Mouse (Mus musculus) kidney, postnatal 0 days (tissue): ENCODE measurements around the gene Tmem123. TPM values are rescaled to one million over a fixed set of nuclear protein-coding genes. Genes with fewer than 3 reads are reported as not detected.

Source experiments
- ATAC-seq: fragments of 200-750 bp; cut with Nextera tagmentation; replicated peaks from 2 replicates; pipeline ENCODE4 v1.8.0; 2017; ENCODE audit warnings: low read depth, moderate number of reproducible peaks, moderate TSS enrichment, moderate library complexity; ENCODE audit not compliant: low FRiP score
- DNase-seq: peaks from one replicate; pipeline ENCODE4 v3.0.0-alpha.2; 2016; ENCODE audit warnings: low spot score
- H3K27ac ChIP-seq: fragments of 300-500 bp; sonication (generic); 2 replicates; pipeline ENCODE4 v1.5.1; 2014; ENCODE audit warnings: mild to moderate bottlenecking
- H3K27me3 ChIP-seq: fragments of 300-500 bp; sonication (generic); 2 replicates; pipeline ENCODE4 v1.6.1; 2014; ENCODE audit warnings: low read length, mixed read lengths; ENCODE audit not compliant: insufficient read depth
- H3K36me3 ChIP-seq: fragments of 300-500 bp; sonication (generic); 2 replicates; pipeline ENCODE4 v1.6.1; 2014; ENCODE audit warnings: low read length, mixed read lengths; ENCODE audit not compliant: insufficient read depth
- H3K4me1 ChIP-seq: fragments of 300-500 bp; sonication (generic); replicated peaks from 2 replicates; pipeline ENCODE4 v1.6.1; 2014; ENCODE audit warnings: antibody characterized with exemption, low read length, mixed read lengths; ENCODE audit not compliant: insufficient read depth
- H3K4me2 ChIP-seq: fragments of 300-500 bp; sonication (generic); 2 replicates; pipeline ENCODE4 v1.6.1; 2014; ENCODE audit warnings: mild to moderate bottlenecking, low read length, moderate library complexity, mixed read lengths
- H3K4me3 ChIP-seq: fragments of 300-500 bp; sonication (generic); replicated peaks from 2 replicates; pipeline ENCODE4 v1.5.1; 2014; ENCODE audit warnings: low read depth, low read length
- H3K9ac ChIP-seq: fragments of 300-500 bp; sonication (generic); 2 replicates; pipeline ENCODE4 v1.6.1; 2014; ENCODE audit warnings: low read depth, low read length
- H3K9me3 ChIP-seq: fragments of 300-500 bp; sonication (generic); replicated peaks from 2 replicates; pipeline ENCODE4 v1.6.1; 2016; ENCODE audit warnings: low read length, inconsistent platforms, mixed read lengths
- CTCF ChIP-seq: IDR thresholded peaks from 2 replicates; pipeline ENCODE4 v1.5.1; 2016; ENCODE audit warnings: antibody characterized with exemption, low read depth, mild to moderate bottlenecking, moderate library complexity
- WGBS: fragments of 180-500 bp; shearing (Covaris S2); extraction: QIAGEN DNeasy Blood & Tissue Kit; methylation state at CpG from one replicate; pipeline ENCODE4 v1.1.7; 2014; 5-methylcytosine and 5-hydroxymethylcytosine counted together
- polyA plus RNA-seq: library from polyadenylated mRNA; unstranded; fragments of >200 nt; fragmentation: Nextera tagmentation; extraction: Ambion mirVana; gene quantifications from 2 replicates; pipeline ENCODE4 v1.2.1, GENCODE M21; 2015

Tmem123 gene
- polyA plus RNA-seq, 1 experiment from 2014 or later: 101 TPM

- WGBS: 39% methylated on average over 1 of the region's 1 CpGs
- Histone ChIP-seq H3K4me1 (no peaks in the 10 kb centered on the region), H3K4me3 (no peak overlapping the region), H3K36me3 (no peaks in the 10 kb centered on the region), H3K27me3 (no peaks in the 10 kb centered on the region), H3K9ac (no peak overlapping the region), H3K4me2 (no peak overlapping the region), H3K27ac (no peak overlapping the region), H3K9me3 (no peaks in the 10 kb centered on the region)
- no peak for ATAC-seq
- no peak for DNase-seq
- no peak for TF ChIP-seq CTCF
These were observed 19.7 kb upstream of the Tmem123 start for GRCm38 (mm10) chr9:7744156-7744555.

DNA sequence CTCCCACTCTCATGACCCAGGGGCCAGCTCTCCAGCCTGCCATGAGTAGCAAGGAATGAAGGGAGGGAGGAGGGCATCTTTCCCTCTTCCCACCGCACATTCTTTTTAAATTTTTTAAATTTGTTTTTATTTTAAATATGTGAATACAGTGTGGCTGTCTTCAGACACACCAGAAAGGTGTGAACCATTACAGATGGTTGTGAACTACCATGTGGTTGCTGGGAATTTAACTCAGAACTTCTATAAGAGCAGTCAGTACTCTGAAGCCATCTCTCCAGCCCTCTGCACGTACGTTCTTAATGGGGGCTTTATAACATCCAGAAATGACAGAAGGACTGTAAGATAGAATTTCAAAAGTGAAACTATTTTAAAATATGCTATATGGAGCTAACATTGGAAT lies 15.0 kb upstream of the Tmem123 start:
- DNase-seq (no peak), ATAC-seq (no peak)
- no peaks in the 10 kb centered on the region for H3K36me3 ChIP-seq
- no peak overlapping the region for H3K27ac ChIP-seq
- H3K4me3 ChIP-seq: no peak overlapping the region
- TF ChIP-seq CTCF: no peak
- H3K27me3 ChIP-seq: no peaks in the 10 kb centered on the region
- WGBS: 86% methylated on average over 3 of the region's 3 CpGs
- H3K4me1 ChIP-seq: no peaks in the 10 kb centered on the region
- no peak overlapping the region for H3K4me2 ChIP-seq
- H3K9me3 ChIP-seq: no peaks in the 10 kb centered on the region
- H3K9ac ChIP-seq: no peak overlapping the region

DNA sequence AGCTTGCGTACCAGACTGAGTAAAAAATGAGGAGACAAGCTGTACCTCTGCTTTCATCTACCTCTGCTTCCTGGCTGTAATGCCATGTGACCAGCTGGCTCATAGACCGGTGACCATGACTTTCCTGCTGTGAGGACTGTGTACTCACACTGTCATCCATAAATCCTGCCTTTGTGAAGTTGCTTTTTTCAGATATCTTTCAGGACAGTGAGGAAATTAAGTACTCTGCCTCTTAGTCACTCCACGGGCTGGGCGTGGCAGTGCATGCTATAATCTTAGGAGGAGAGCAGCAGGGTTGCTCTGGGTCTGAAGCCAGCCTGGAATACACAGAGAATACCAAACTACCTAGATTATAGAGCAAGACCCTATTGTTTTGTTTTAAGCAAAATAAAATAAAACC lies 14.3 kb upstream of the Tmem123 start:
- no peak for TF ChIP-seq CTCF
- ATAC-seq (no peak), DNase-seq (no peak)
- no peaks in the 10 kb centered on the region for H3K9me3 ChIP-seq
- H3K4me2 ChIP-seq: no peak overlapping the region
- H3K9ac ChIP-seq: no peak overlapping the region
- H3K4me1 ChIP-seq: no peaks in the 10 kb centered on the region
- no peaks in the 10 kb centered on the region for H3K36me3 ChIP-seq
- H3K4me3 ChIP-seq: no peak overlapping the region
- no peaks in the 10 kb centered on the region for H3K27me3 ChIP-seq
- 62% methylated on average over 4 of the region's 4 CpGs for whole genome bisulfite sequencing
- H3K27ac ChIP-seq: no peak overlapping the region

- no peak overlapping the region for H3K9ac ChIP-seq
- no peaks in the 10 kb centered on the region for H3K36me3 ChIP-seq
- DNase-seq (no peak), ATAC-seq (no peak)
- no peak overlapping the region for H3K27ac ChIP-seq
- 80% methylated on average over 2 of the region's 2 CpGs for WGBS
- H3K27me3 ChIP-seq: no peaks in the 10 kb centered on the region
- H3K9me3 ChIP-seq: no peaks in the 10 kb centered on the region
- H3K4me2 ChIP-seq: no peak overlapping the region
- TF ChIP-seq CTCF: no peak
- no peak overlapping the region for H3K4me3 ChIP-seq
- H3K4me1 ChIP-seq: no peaks in the 10 kb centered on the region
These were observed 7.9 kb upstream of the Tmem123 start for GRCm38 (mm10) chr9:7755889-7756423.

DNA sequence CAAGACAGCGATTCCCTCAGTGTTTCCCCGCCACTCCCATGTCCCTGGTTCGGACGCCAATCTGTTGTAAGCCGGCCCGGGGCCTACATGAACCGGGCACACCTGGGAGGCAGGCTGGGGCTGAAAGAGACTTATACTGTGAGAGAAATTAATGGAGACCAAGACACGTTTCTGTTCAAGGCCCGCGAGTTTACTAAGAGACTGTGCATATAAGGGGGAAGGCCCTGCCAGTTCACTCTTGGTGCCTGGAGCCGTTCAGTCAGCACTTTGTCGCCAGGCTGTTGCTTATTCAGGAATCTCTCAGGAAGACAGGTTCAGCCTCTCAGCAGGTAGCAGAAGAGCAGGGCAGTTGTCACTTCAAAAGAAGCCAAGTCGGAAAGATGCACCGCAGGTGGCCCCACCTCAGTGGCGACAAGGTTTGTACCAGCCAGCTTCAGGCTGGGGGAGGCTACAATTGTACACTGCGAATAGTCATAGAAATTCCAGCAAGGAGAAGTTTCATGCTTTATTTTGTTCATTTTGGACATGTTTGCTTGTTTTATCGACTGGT lies 1.9 kb upstream of the Tmem123 start:
- Histone ChIP-seq H3K9ac (no peak overlapping the region), H3K9me3 (no peaks in the 10 kb centered on the region), H3K4me2 (no peak overlapping the region), H3K4me3 (no peak overlapping the region), H3K27ac (no peak overlapping the region), H3K36me3 (no peaks in the 10 kb centered on the region), H3K27me3 (no peaks in the 10 kb centered on the region), H3K4me1 (0 out of 2 replicates have a peak, but pooled peaks cover 4% of the 10 kb centered on the region)
- DNase-seq (no peak), ATAC-seq (no peak)
- no peak for TF ChIP-seq CTCF
- 58% methylated on average over 17 of the region's 17 CpGs for WGBS

- H3K9ac ChIP-seq: no peak overlapping the region
- H3K4me1 ChIP-seq: 0 out of 2 replicates have a peak, but pooled peaks cover 4% of the 10 kb centered on the region
- H3K27ac ChIP-seq: no peak overlapping the region
- no peaks in the 10 kb centered on the region for H3K9me3 ChIP-seq
- no peak overlapping the region for H3K4me2 ChIP-seq
- no peak overlapping the region for H3K4me3 ChIP-seq
- H3K36me3 ChIP-seq: no peaks in the 10 kb centered on the region
- WGBS: 91% methylated on average over 3 of the region's 3 CpGs
- DNase-seq: no peak
- no peak for TF ChIP-seq CTCF
- no peaks in the 10 kb centered on the region for H3K27me3 ChIP-seq
- no peak for ATAC-seq
These were observed 1.1 kb upstream of the Tmem123 start for GRCm38 (mm10) chr9:7762741-7763140.

- TF ChIP-seq CTCF: no peak
- H3K4me1 ChIP-seq: 0 out of 2 replicates have a peak, but pooled peaks cover 4% of the 10 kb centered on the region
- H3K27me3 ChIP-seq: no peaks in the 10 kb centered on the region
- H3K9me3 ChIP-seq: no peaks in the 10 kb centered on the region
- H3K27ac ChIP-seq: peak overlapping the region; percentile 80
- no peaks in the 10 kb centered on the region for H3K36me3 ChIP-seq
- ATAC-seq: peak; percentile 27
- under 1% methylated on average over 14 of the region's 14 CpGs for WGBS
- H3K4me3 ChIP-seq: peak overlapping the region; percentile 65
- peak overlapping the region; percentile 70 for H3K9ac ChIP-seq
- peak; percentile 61 for DNase-seq
- peak overlapping the region; percentile 60 for H3K4me2 ChIP-seq
These were observed 626 bp downstream of the Tmem123 start for GRCm38 (mm10) chr9:7764463-7764871.
